Mouse (Mus musculus): ENCODE data around the gene Serpinb9b.

DNA sequence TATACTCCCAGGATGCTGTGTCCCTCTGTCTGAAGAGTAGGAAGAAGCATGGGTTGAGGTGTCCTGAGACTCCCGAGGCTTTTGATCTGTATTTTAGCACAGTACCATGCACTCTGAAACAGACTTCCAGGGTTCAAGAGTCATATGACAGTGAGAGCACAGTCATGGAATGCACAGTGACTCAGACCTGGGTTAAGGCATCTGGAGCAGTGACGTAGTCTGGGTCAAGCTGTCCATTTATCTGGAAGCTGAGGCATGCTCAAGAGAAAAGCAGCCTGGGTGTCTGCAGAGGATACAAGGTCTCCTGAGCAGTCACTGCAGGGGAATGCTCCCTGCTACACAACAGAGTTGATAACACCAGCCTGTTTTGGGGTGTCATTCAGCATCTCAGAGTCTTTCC lies 1.3 kb downstream of the Serpinb9b start:
- TF ChIP-seq USF1 (IDR thresholded peaks at IDR 0.05; ENCODE audit: low read depth), result peak; percentile 56
- no peak for TF ChIP-seq CTCF (IDR thresholded peaks at IDR 0.05; ENCODE audit: control insufficient read depth, insufficient read depth, insufficient read length)
- TF ChIP-seq CEBPB (IDR thresholded peaks at IDR 0.05; ENCODE audit: low read depth), result no peak
- no peak for TF ChIP-seq MAX (IDR thresholded peaks at IDR 0.05)
- no peak for TF ChIP-seq FOSL1 (IDR thresholded peaks at IDR 0.05; ENCODE audit: insufficient read depth, low read length, poor library complexity, severe bottlenecking)
- TF ChIP-seq MYOD1 (IDR thresholded peaks at IDR 0.05; ENCODE audit: control insufficient read depth, insufficient read length, low read depth), result no peak

Measured in C2C12 (cell line).